Mouse (Mus musculus): ENCODE measurements around the gene Pla2g6.

The Pla2g6 gene

DNA sequence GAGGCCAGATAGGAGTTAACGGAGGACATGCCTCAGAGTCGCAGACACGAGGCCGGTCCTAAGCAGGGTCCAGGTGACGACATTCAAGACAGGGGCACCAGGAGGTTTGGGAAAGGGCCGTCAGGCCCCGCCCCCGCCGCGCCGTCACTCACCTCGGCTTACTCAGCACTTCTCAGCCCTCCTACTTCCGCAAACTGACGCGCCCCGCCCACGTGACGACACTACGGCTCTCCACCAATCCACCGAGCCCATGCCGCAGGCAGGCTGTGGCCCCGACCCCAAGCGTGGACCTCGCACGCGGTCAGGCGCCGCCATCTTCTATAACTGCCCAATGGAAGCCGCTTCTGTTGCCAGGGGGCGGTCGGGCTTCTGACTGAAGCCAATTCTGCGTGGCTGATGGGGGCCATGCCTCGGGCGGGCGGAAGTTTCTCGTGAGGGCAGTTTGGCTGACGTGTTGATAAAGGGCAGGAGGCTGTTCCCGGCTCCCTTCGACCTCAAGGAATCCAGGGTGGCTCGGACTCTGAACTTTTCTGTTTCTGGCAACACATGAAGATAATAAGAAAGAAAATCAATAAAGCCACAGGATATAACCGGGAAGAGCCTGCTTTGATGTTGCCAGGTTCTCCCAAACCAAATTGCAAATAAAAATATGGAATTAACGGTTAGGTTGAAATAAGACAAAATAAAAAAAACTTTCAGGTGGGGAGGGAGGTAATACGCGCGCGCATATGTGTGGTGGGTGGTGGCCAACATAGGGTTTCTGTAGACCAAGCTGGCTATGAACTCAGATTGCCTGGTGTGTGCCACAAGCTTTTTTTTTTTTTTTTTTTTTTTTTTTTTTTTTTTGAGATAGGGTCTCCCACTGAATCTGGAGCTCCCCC, at the start of gene Pla2g6:
TSS of gene Pla2g6 (minus strand) at position 333 of the 881 bp plus-strand sequence.
- peak; percentile 99 for DNase-seq (ENCODE audit: low spot score in 2 of 2)

DNA sequence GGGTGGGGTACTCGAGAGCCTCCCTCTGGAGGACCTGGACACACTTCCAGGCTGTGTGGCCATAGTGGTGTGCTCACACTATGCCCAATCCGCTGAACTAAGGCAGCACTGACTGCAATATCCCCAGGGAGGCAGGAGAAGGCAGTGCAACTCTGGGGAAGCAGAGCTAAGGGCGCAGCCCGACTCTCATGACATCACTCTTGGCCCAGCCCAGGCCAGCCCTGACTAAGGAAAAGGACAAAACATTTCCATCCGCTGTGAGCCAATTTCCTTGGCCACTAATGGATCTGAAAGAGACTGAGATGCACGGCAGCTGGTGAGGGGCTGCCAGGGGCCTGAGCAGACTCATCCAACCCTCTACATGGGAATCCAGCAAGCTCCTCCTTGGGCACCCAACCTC, 49.5 kb upstream of the Pla2g6 start:
- DNase-seq (ENCODE audit: low spot score in 2 of 2) = peak; percentile 93

DNA sequence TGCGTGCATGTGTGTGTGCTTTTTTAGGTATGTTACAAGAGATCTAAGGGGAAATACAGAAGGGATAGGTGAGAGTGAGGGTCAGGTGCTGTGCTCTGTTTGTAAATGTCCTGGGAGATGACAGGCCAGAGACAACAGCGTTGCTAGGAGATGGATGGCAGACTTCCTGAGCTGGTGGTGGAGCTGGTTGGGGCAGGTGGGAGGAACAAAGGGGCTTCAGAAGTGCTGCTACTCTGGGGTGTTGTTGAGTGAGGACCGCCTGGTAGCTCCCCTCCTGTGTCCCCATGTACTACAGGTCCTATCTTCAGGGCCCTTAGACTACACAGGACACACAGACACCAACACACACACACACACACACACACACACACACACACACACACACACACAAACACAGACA, 46.6 kb upstream of the Pla2g6 start:
- DNase-seq (ENCODE audit: low spot score in 2 of 2) = no peak

DNA sequence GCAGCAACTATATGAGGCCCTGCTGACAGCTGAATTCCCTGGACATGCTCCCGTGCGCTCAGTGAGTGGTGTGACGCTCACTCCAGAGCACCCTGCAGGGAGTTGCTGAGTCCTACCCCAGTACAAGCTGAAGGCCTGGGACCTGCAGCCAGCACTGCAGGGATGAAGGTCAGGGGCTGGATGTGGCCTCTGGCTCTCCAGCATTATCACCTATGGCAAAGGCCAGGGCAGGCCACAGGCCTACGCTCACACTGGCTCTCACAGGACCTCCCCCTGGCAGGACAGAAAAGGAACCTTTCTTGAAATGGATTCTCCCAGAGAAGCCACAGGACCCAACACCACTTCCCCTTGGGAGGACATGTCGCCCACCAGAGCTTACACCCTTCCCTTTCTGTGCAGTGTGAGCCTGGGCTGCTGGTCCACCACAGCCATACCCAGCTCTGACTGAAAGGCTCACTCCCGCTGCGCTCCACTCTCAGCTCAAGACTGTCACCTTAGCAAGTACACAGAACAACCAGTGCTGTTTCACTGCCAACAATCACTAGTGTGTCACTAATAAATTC, 42.2 kb upstream of the Pla2g6 start:
- no peak for DNase-seq (ENCODE audit: low spot score in 2 of 2)

DNA sequence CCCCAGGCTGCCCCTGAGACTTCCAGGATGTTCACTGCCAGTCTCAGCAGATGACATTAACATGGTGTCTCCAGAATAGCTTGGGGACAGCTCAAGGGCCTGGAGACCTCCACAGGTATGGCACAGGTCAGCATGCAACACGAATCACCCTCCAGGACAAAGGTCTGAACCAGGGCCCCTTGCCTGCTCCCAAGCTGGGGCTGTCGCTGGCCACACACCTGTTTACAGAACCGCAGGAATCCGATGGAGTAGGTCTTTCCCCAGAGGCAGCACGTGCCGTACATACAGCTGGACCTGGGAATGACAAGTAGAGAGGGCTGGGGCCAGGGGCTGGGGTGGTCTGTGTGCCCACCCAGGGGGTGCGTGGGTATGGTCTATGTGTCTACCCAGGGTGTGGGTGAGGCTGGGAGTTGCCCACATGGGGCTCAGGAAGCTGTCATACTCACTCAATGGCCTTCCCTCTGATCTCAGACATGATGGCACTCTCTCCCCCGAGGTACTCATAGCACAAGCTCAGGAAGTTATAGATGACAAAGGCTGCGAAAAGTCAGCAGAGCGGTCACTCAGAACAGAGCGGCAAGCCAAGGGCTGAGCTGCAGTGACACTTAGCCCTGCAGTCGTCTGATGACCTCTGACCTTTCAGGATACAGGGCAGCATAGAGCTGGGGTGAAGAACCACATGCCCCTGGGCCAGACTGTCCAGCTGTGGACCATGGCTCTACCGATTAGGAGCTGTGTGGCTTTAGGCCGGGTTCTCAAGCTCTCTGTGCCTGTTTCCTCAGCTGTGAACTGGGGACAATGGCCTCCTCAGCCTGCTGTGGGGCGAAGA, 41.5 kb upstream of the Pla2g6 start:
- DNase-seq (ENCODE audit: low spot score in 2 of 2) = no peak

DNA sequence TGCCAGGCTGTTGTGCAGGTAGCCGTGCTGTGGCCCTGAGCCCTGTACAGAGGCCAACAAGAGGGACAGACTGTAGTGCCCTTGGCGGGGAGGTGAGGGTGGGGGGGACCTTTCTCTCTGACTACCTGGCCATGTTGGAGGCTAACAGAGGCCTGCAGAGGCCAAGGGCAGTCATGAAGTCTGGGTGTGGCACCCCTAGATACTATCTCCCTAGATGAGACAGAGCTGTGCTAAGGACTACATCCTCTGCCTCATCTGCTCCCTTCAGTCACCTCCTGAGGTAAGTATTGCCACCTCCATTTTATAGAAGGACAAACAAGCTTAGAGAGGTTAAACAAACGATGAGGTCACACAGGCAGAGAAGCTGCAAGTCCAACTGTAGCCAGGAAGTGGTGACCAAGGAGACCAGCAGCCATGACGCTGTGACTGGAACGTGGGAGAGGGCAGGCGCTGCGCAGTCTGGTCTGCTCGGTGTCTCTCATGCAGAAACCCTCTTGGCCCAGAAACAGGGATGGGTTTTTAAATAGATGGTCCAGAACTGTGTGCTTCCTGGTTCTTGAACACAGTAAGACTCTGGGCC, 40.8 kb upstream of the Pla2g6 start:
- DNase-seq (ENCODE audit: low spot score in 2 of 2) = peak; percentile 61 to 63

DNA sequence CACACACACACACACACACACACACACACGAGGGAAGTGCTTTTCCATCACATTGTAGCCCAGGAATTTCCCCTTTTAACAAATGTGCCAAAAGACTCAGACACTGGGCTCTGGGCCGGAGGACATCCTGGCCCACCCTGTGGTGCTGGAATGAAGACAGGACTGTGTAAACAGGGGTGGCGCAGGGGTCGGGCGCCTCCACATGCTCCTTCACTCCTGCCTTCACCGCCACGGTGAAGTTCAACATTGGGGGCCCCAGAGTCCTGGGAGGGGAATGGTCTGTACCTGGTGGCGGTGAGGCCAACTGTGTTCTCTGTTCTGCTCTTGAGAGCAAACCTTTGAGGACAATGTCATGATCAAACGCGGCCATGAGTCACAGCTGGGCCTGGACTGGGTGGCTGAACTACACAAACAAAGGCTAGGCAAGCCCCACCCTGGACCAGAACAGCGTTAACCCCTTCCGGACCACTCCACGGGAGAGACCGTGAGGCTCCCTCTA, 40.2 kb upstream of the Pla2g6 start:
- DNase-seq (ENCODE audit: low spot score in 2 of 2) = peak; percentile 85 to 86

DNA sequence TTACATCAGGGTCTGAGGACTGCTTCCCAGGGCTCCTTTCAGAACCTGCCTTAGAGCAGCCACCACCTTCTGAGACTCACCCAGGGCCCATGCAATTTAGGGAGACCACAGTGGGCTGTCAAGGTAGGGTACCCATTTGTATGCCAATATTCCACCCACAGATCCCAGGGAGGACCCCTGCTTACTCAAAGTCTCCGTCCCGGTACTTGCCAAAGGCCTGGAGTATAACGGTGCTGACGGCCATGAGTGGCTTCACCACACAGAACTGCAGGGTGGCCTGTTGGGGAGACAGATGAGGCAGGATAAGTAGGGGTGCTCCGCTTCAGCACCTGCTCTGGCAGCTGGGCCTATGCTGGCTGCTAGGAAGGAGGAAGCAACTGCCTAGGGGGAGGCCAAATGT, 38.2 kb upstream of the Pla2g6 start:
- DNase-seq (ENCODE audit: low spot score in 2 of 2) = no peak

DNA sequence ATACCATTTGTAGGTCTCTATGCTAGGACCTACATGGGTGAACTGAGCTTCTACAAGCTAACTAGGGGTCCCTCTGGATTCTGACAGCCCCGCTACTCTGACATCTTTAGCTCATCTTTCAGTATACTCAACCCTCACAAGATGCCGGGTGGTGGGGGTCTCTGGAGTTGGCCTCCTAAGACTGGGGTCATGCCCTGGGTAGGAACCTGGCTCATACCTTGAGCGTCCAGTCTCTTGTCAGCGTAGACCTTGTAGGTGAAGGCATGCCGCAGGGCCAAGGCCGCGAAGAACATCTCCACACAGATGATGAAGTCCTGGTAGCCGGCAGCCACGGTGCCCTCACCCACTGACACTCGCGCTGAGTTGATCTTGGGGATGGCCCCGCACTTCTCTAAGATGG, 36.9 kb upstream of the Pla2g6 start:
- DNase-seq (ENCODE audit: low spot score in 2 of 2) = no peak

DNA sequence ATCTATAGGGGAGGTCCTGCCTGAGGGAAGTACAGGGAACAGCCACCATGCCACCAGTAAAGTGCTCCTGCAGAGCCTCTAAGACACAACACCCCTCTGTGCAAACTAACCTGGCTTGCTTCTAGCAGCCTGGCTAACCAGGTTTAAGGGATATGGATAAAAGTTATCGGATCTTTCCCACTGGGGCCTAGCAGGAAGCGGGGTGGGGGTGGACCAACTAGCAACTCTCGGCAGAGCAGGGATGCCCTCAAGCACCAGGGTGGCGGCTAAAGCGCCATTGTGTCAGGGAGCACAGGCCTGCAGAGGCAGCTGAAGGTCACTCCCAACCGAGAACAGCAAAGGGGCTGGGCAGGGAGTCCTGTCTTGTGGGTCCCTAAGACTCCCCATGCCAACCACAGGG, 35.9 kb upstream of the Pla2g6 start:
- no peak for DNase-seq (ENCODE audit: low spot score in 2 of 2)

DNA sequence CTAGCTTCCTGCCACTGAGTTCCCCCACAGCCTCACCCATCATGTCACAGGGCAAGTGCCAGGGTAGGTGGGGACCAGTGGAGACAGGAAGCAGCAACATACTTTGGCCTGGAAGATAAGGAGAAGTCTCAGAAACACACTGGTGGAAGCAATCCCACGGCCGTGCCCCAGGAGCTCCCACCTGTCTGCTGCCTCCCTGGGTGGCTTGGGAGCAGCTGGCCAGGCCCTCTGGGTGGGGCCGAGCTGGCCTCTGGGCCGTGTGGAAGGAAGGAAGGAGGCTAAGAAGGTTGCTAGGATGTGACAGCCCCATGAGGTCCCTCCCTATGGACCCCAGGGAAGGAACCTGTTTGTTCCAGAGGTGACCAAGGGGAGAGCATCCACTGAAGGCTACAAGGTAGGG, 32.8 kb upstream of the Pla2g6 start:
- no peak for DNase-seq (ENCODE audit: low spot score in 2 of 2)

DNA sequence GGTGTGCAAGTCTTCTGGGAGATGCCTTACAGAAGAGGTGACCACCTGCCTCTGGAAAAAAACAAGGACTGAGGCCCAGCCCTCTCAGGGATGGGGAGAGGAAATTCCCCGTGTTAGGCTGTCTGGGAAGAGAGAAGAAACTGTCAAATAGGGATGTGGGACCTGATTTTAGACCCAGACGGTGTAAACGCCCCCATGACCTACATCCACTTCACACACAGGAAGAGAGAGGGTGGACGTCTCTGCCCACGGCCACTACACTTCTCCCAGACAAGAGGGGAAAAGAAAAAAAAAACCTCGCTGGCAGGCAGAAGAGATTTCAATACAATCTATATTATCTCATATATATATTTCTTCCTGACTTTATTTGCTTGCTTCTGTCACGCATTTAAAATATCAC, 32.2 kb upstream of the Pla2g6 start:
- DNase-seq (ENCODE audit: low spot score in 2 of 2) = no peak

DNA sequence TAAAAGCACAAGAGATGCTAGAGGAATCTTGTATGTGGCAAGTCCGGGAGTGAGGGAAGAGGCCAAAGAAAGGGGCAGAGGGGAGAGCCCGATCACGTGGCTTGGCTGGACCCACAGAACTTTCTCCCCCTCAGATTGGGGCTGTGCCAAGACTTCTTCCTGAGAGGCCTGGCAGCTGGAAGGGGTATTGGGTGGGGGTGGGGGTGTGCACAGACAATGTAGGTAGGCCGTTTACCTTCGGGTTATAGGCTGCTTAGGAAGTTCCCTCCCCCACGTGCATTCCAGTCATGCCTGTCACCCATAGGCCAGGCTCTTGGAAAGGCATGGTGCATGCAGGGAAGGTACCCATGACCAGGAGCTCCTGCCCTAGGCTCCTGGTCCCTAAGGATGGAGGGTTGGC, 31.8 kb upstream of the Pla2g6 start:
- DNase-seq (ENCODE audit: low spot score in 2 of 2) = no peak

DNA sequence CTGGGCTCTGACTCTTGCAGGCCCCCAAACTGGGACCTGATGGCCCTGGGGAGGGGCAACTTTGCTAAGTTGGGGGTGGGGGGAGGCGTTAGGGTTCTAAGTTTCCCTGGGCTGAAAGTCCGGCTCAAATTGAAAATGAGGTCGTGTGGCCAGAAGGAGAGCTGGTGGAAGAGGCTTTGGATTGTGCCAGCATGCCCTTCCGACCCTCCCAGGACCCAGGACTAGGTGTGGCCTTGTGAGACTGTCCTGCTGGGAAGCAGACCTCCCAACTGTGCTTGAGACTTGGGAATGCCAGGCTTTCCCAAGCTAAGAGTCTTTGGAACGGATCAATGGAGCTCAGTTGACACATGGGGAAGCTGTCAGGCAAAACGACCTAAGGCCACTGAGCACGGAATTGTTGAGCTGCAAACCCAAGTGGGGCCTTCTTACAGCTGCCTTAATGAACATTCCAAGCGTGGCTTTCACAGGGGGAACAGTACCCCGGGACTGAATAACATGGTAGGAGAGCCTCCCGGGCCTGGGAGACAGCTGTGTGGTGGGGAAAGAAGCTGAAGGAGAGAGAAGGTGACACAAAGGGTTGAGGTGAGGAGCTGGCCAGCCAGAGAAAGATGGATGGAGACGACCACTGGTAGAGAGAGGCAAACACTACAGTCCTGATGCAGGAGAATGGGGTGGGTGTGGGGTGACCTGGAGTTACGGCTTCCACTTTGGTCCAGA, 29.9 kb upstream of the Pla2g6 start:
- no peak for DNase-seq (ENCODE audit: low spot score in 2 of 2)

DNA sequence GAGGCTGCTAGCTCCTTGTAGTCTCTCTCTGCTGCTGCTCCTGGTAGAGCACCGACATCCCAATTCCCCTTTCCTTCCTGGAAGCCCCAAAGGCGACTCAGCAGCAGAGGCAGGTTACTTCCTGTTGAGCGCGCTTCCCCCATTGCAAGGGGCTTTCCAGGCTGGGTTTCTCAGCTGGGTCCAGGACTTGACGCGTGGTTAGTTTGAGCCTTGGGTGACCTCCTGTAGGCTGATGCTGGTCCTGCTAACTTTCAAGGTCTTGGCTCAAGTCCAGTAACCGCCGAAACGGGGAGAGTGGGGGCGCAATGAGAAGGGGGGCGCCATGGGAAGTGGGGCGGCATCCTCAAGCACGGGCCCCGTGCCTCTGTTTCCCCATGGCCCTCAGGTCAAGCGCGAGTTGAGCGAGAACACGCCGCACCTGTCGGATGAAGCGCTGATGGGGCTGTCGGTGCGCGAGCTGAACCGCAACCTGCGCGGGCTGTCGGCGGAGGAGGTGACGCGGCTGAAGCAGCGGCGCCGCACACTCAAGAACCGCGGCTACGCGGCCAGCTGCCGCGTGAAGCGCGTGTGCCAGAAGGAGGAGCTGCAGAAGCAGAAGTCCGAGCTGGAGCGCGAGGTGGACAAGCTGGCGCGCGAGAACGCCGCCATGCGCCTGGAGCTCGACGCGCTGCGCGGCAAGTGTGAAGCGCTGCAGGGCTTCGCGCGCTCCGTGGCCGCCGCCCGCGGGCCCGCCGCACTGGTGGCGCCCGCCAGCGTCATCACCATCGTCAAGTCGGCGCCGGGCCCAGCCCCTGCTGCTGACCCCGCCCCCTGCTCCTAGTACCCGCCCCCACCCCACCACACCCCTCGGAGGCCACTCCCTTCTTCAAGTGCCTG, 29.1 kb upstream of the Pla2g6 start:
- peak in 1 of 2 experiments; percentile 63 for DNase-seq (ENCODE audit: low spot score in 2 of 2)

DNA sequence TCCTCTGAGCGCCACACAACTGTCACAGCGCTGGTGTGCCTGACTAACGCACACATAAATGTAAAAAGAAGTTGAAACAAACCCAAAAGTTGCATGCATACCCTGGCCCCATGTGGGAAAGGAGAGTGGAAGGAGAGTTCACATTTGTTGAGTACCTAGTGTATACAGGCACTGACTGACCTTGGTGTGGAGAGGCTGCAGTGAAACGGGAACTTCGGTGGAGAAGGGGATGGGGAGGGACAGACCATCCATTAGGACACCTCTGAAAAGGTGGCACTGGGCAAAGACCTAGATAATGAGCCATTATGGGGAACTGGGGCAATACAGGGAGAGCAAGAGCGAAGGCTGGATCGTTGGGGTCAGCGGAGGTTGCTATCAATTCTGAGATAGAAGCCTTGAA, 28.3 kb upstream of the Pla2g6 start:
- no peak for DNase-seq (ENCODE audit: low spot score in 2 of 2)

DNA sequence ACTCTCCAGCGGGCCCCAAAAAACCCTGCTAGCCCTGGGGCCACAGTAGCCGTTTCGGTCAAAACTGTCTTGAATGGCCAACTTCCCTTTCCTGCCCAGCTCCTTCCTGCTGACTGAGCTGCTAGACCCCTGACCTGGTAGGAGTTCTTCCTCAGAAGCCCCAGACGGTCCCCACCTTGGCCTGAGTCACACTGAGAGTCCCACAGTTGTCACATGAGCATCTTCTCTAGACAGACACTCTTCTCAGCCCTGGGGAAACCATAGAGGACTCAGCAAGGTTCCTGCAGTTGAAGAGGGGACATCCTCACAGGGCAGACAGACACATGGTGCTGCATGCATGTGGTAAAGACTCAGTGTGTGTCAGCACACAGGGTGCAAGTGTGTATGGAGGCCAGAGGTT, 26.4 kb upstream of the Pla2g6 start:
- DNase-seq (ENCODE audit: low spot score in 2 of 2) = no peak

DNA sequence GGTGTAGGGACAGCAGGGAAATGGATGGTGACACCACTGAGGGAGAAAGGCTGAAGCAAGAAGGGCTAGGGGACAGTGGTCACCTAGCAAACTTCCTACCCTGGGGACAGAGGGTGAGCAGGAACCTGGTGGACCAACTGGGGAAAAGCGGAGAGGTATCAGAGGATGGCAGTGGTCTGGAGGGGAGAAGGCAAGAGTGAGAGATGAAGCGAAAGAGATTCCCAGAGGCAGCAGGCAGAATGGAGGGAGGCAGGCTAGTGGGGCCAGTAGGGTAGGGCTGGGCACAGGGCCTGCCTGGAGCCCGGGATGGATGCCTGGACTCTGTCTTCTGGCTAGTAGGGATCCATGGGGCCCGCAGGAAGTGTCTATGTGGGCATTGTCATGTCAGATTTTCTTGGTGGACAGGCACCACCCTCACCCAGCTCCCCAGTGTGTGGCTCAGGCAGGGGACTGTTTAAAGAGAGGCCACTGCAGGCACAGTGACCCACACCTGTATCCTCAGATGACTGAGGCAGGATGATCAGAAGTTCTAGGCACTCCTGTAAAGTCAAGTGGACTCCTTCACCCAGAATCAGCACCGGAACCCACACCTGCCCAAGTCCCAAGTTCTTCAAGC, 25.6 kb upstream of the Pla2g6 start:
- no peak for DNase-seq (ENCODE audit: low spot score in 2 of 2)

DNA sequence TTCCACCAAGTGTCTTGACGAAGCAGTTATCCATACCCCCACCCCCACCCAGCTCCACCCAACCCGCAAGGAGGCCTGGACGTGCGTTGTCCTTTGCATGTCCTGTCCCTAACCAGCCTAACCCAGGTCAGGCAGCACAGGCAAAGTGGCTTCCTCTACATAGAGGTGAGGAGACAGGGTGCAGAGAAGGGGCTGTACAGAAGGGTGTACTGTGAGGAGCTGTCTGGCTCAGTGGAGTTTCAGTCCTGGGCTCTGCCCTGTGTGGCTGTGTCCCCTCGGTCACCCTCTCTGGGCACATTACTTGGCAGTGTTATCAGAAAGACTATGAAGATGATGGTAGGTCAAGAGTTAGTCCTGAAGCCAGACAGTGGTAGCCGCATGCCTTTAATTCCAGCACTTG, 24.3 kb upstream of the Pla2g6 start:
- DNase-seq (ENCODE audit: low spot score in 2 of 2) = no peak

DNA sequence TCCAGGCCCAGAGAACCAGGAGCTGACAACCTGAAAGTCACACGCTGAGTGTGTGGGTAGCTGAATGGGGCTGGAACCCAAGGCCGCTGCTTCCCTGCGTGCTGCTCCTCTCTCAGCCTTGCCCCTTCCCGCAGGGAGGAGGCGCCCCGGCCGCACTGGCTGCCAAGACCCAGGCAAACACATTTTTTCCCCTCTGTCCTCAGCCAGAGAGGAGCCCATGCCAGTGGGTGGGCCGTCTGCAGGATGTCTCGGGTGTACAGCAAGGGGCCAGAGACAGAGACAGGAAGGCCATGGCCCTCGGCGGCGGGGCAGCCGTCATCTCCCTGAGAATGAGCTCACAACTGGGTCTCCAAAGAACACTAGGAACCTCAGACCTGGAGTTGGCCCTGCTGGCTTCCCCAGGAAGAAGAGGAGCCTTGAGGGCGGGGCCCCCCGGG, 23.2 kb upstream of the Pla2g6 start:
- peak; percentile 73 to 81 for DNase-seq (ENCODE audit: low spot score in 2 of 2)
